Mouse (Mus musculus): ENCODE measurements around the gene Zcchc2. TPM values are rescaled to one million over a fixed set of nuclear protein-coding genes. Genes with fewer than 3 reads are reported as not detected.

Zcchc2 gene
- polyA plus RNA-seq, 1 experiment: 4.7 TPM

DNA sequence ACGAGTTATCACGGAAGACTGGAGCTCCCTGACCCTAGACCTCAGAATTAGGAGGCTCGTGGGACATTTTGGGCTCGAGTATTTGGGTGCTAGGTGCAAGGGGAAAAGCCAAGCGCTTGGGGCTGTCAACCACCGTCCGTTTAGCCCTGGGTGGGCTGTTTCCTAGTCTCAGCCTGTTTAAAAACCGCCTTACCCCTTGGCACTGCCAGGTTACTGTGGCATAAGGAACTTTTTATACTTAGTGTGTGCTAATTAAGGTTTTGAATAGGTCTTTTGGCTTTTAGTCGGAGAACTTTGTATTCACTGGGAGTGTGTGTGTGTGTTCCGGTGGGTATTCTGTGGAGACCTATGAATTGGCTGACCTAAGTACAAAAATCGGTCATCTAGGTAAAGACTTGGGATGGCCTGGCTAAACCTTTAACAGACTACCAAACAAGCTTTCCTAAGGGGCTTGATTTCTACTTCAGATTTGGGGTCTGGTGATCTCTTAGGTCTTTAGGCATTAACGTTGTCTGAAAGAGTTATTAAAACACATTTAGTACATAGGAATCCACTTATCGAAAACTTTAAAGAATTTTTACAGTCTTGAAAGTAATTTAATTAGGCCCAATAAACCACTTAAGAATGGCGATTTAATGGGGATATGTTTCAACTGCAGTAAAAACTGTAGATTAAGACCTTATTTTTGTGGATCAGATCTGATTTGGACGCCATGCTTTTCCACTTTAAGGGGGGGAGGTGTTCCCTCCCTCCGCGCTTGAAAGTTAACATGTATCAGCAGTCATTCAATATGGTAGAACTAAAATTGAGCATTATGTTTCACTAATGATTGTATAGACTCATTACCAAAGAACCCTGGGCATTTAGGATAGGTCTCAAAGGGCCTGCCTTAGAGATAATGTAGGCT is 2.0 kb downstream of the Zcchc2 start:
- Histone ChIP-seq H3K36me3 (ENCODE audit: control insufficient read depth, insufficient read depth) (no peaks in the 10 kb centered on the region), H3K4me2 (ENCODE audit: low read depth) (peak overlapping the region; percentile 97), H3K27me3 (ENCODE audit: control insufficient read depth, insufficient read depth, insufficient read length) (no peaks in the 10 kb centered on the region), H3ac (ENCODE audit: control insufficient read depth, insufficient read length) (peak overlapping the region; percentile 78), H3K79me2 (ENCODE audit: control insufficient read depth, insufficient read depth) (peaks cover 74% of the 10 kb centered on the region), H3K4me3 (peak overlapping the region; percentile 86)
- no peak for TF ChIP-seq USF1 (IDR thresholded peaks at IDR 0.05; ENCODE audit: low read depth)
- no peak for TF ChIP-seq POLR2A (IDR thresholded peaks at IDR 0.05; ENCODE audit: insufficient read length, low read depth)
- TF ChIP-seq MAX (IDR thresholded peaks at IDR 0.05; ENCODE audit: low read depth): no peak
- TF ChIP-seq REST (IDR thresholded peaks at IDR 0.05; ENCODE audit: insufficient read depth, insufficient read length): no peak
- TF ChIP-seq TCF3 (IDR thresholded peaks at IDR 0.05; ENCODE audit: insufficient read length, low read depth): no peak
- TF ChIP-seq MYOD1 (IDR thresholded peaks at IDR 0.05; ENCODE audit: control insufficient read depth in 1 of 3, insufficient read length in 2 of 3, low read depth in 2 of 3): no peak
- no peak for TF ChIP-seq POLR2AphosphoS2 (IDR thresholded peaks at IDR 0.05; ENCODE audit: insufficient read length, low read depth)
- TF ChIP-seq MYOG (IDR thresholded peaks at IDR 0.05; ENCODE audit: control insufficient read depth in 1 of 3, insufficient read depth in 1 of 3, insufficient read length in 2 of 3, low read depth in 2 of 3): no peak
- no peak for TF ChIP-seq SRF (IDR thresholded peaks at IDR 0.05; ENCODE audit: control insufficient read depth, insufficient read length, low read depth)
- TF ChIP-seq E2F4 (IDR thresholded peaks at IDR 0.05; ENCODE audit: insufficient read depth): no peak
- TF ChIP-seq CEBPB (IDR thresholded peaks at IDR 0.05; ENCODE audit: insufficient read depth, poor library complexity, severe bottlenecking): no peak
- no peak for TF ChIP-seq TCF12 (IDR thresholded peaks at IDR 0.05; ENCODE audit: insufficient read depth, poor library complexity, severe bottlenecking)

- Histone ChIP-seq H3K4me2 (ENCODE audit: low read depth) (peak overlapping the region; percentile 97), H3K4me3 (peak overlapping the region; percentile 86), H3K36me3 (ENCODE audit: control insufficient read depth, insufficient read depth) (no peaks in the 10 kb centered on the region), H3K79me2 (ENCODE audit: control insufficient read depth, insufficient read depth) (peaks cover 80% of the 10 kb centered on the region), H3K27me3 (ENCODE audit: control insufficient read depth, insufficient read depth, insufficient read length) (no peaks in the 10 kb centered on the region), H3ac (ENCODE audit: control insufficient read depth, insufficient read length) (no peak overlapping the region)
- TF ChIP-seq MYOD1 (IDR thresholded peaks at IDR 0.05; ENCODE audit: control insufficient read depth in 1 of 3, insufficient read length in 2 of 3, low read depth in 2 of 3) (no peak), USF1 (IDR thresholded peaks at IDR 0.05; ENCODE audit: low read depth) (no peak), TCF3 (IDR thresholded peaks at IDR 0.05; ENCODE audit: insufficient read length, low read depth) (no peak), REST (IDR thresholded peaks at IDR 0.05; ENCODE audit: insufficient read depth, insufficient read length) (no peak), MAX (IDR thresholded peaks at IDR 0.05; ENCODE audit: low read depth) (no peak), E2F4 (IDR thresholded peaks at IDR 0.05; ENCODE audit: insufficient read depth) (no peak), CEBPB (IDR thresholded peaks at IDR 0.05; ENCODE audit: insufficient read depth, poor library complexity, severe bottlenecking) (no peak), MYOG (IDR thresholded peaks at IDR 0.05; ENCODE audit: control insufficient read depth in 1 of 3, insufficient read depth in 1 of 3, insufficient read length in 2 of 3, low read depth in 2 of 3) (no peak), SRF (IDR thresholded peaks at IDR 0.05; ENCODE audit: control insufficient read depth, insufficient read length, low read depth) (no peak), TCF12 (IDR thresholded peaks at IDR 0.05; ENCODE audit: insufficient read depth, poor library complexity, severe bottlenecking) (no peak), POLR2A (IDR thresholded peaks at IDR 0.05; ENCODE audit: insufficient read length, low read depth) (no peak), POLR2AphosphoS2 (IDR thresholded peaks at IDR 0.05; ENCODE audit: insufficient read length, low read depth) (no peak)
Observed at GRCm38 (mm10) chr1:105993196-105993595, 3.0 kb downstream of the Zcchc2 start.

- H3K27me3 ChIP-seq (ENCODE audit: control insufficient read depth, insufficient read depth, insufficient read length): no peaks in the 10 kb centered on the region
Observed at GRCm38 (mm10) chr1:105993601-105994209, 3.5 kb downstream of the Zcchc2 start.

GRCm38 (mm10) chr1:105995966-105996365 is 5.8 kb downstream of the Zcchc2 start:
- Histone ChIP-seq H3K4me3 (no peak overlapping the region), H3K36me3 (ENCODE audit: control insufficient read depth, insufficient read depth) (no peaks in the 10 kb centered on the region), H3K79me2 (ENCODE audit: control insufficient read depth, insufficient read depth) (peaks cover 87% of the 10 kb centered on the region), H3K27me3 (ENCODE audit: control insufficient read depth, insufficient read depth, insufficient read length) (no peaks in the 10 kb centered on the region), H3K4me2 (ENCODE audit: low read depth) (no peak overlapping the region), H3ac (ENCODE audit: control insufficient read depth, insufficient read length) (no peak overlapping the region)
- no peak for TF ChIP-seq TCF3 (IDR thresholded peaks at IDR 0.05; ENCODE audit: insufficient read length, low read depth)
- TF ChIP-seq TCF12 (IDR thresholded peaks at IDR 0.05; ENCODE audit: insufficient read depth, poor library complexity, severe bottlenecking): no peak
- TF ChIP-seq MYOG (IDR thresholded peaks at IDR 0.05; ENCODE audit: control insufficient read depth in 1 of 3, insufficient read depth in 1 of 3, insufficient read length in 2 of 3, low read depth in 2 of 3): no peak
- no peak for TF ChIP-seq E2F4 (IDR thresholded peaks at IDR 0.05; ENCODE audit: insufficient read depth)
- no peak for TF ChIP-seq CEBPB (IDR thresholded peaks at IDR 0.05; ENCODE audit: insufficient read depth, poor library complexity, severe bottlenecking)
- no peak for TF ChIP-seq POLR2A (IDR thresholded peaks at IDR 0.05; ENCODE audit: insufficient read length, low read depth)
- no peak for TF ChIP-seq REST (IDR thresholded peaks at IDR 0.05; ENCODE audit: insufficient read depth, insufficient read length)
- TF ChIP-seq MAX (IDR thresholded peaks at IDR 0.05; ENCODE audit: low read depth): no peak
- no peak for TF ChIP-seq MYOD1 (IDR thresholded peaks at IDR 0.05; ENCODE audit: control insufficient read depth in 1 of 3, insufficient read length in 2 of 3, low read depth in 2 of 3)
- TF ChIP-seq USF1 (IDR thresholded peaks at IDR 0.05; ENCODE audit: low read depth): no peak
- no peak for TF ChIP-seq SRF (IDR thresholded peaks at IDR 0.05; ENCODE audit: control insufficient read depth, insufficient read length, low read depth)
- no peak for TF ChIP-seq POLR2AphosphoS2 (IDR thresholded peaks at IDR 0.05; ENCODE audit: insufficient read length, low read depth)

More at GRCm38 (mm10) chr1:105993601-105994209, 3.5 kb downstream of the Zcchc2 start:
- TF ChIP-seq TCF3 (IDR thresholded peaks at IDR 0.05; ENCODE audit: insufficient read length, low read depth): no peak
- TF ChIP-seq MYOG (IDR thresholded peaks at IDR 0.05; ENCODE audit: control insufficient read depth in 1 of 3, insufficient read depth in 1 of 3, insufficient read length in 2 of 3, low read depth in 2 of 3): peak in 2 of 3 experiments; percentile 39 to 68
- TF ChIP-seq MAX (IDR thresholded peaks at IDR 0.05; ENCODE audit: low read depth): no peak
- TF ChIP-seq POLR2AphosphoS2 (IDR thresholded peaks at IDR 0.05; ENCODE audit: insufficient read length, low read depth): peak; percentile 90
- TF ChIP-seq REST (IDR thresholded peaks at IDR 0.05; ENCODE audit: insufficient read depth, insufficient read length): no peak
- no peak for TF ChIP-seq TCF12 (IDR thresholded peaks at IDR 0.05; ENCODE audit: insufficient read depth, poor library complexity, severe bottlenecking)
- peak; percentile 75 for TF ChIP-seq POLR2A (IDR thresholded peaks at IDR 0.05; ENCODE audit: insufficient read length, low read depth)
- no peak for TF ChIP-seq CEBPB (IDR thresholded peaks at IDR 0.05; ENCODE audit: insufficient read depth, poor library complexity, severe bottlenecking)
- TF ChIP-seq E2F4 (IDR thresholded peaks at IDR 0.05; ENCODE audit: insufficient read depth): peak; percentile 52
- TF ChIP-seq USF1 (IDR thresholded peaks at IDR 0.05; ENCODE audit: low read depth): peak; percentile 96
- peak in 1 of 3 experiments; percentile 36 for TF ChIP-seq MYOD1 (IDR thresholded peaks at IDR 0.05; ENCODE audit: control insufficient read depth in 1 of 3, insufficient read length in 2 of 3, low read depth in 2 of 3)
- Histone ChIP-seq H3ac (ENCODE audit: control insufficient read depth, insufficient read length) (no peak overlapping the region), H3K36me3 (ENCODE audit: control insufficient read depth, insufficient read depth) (no peaks in the 10 kb centered on the region), H3K4me3 (peak overlapping the region; percentile 86), H3K79me2 (ENCODE audit: control insufficient read depth, insufficient read depth) (peaks cover 80% of the 10 kb centered on the region), H3K4me2 (ENCODE audit: low read depth) (peak overlapping the region; percentile 97)

All from myocyte (in vitro differentiated cells).